Comparison of ENCODE assay signal across 7 mouse cellular contexts in the genomic region with DNA sequence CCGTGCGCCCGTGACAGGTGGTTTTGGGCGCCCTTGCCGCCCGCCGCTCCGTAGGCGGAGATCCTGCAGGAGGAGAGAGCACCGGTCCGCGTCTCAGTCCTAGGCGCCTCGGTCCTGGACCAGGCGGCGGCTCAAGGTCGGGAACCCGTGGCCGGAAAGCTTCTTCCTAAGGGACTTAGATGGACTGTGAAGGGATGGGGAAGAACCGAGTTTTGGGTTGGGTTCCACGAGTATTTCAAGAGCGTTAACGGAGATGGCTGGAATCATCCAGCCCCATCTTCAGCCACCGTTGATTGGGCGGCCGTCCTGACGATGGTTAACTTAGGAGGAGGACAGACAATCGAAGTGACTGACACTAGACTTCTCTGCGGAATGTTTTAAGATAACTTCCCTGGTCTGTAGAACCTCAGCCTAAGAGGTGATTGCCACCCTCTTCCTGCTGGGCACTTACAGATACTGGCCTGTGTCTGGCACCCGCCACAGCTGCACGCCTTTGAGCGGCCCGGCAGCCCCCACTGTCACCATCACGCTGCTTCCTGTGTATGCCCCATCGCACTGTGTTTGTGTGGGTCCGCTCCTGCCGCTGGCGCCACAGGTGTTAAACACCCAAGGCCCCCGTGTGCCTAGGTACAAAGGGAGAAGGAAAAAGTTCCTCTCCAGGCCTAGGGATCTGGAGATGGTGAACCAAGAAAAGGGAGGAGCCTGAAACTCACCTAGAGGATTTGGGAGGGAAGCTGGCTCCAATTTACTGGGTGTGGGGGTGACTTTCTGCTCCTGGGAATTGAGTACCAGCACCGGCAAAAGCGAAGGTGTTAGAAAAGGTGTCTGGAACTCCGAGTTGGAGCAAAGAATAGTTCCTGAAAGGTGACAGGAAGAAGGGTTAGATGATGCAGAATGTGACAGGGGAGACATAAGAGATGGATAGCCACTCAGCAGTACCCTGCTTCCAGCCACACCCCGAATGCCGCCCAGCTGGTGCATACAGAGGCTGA. TPM values are rescaled to one million over a fixed set of nuclear protein-coding genes. Genes with fewer than 3 reads are reported as not detected.
DNase-seq lines count a peak whose midpoint lies in the region; ATAC-seq and TF ChIP-seq lines count a peak whose summit lies in the region.

No protein-coding gene starts in this region.

- 0 out of 2 replicates have a peak, but pooled peaks have one; percentile 2 for ATAC-seq in forebrain, embryonic 16.5 days
- ATAC-seq in liver, embryonic 15.5 days (ENCODE audit: insufficient read depth): no peak

- peaks cover 44% of the 10 kb centered on the region for H3K4me1 ChIP-seq in E14TG2a.4 (replicated peaks; ENCODE audit: low read depth, low read length)
- peaks cover 14% of the 10 kb centered on the region for H3K4me1 ChIP-seq in forebrain, embryonic 16.5 days (replicated peaks; ENCODE audit: control insufficient read depth, insufficient read depth, low read length)
- H3K4me1 ChIP-seq in liver, embryonic 15.5 days (replicated peaks): peaks cover 16% of the 10 kb centered on the region

- H3K79me2 ChIP-seq in C2C12 (ENCODE audit: control insufficient read depth, insufficient read depth): no peaks in the 10 kb centered on the region

- no peaks in the 10 kb centered on the region for H3K79me3 ChIP-seq in C2C12 (ENCODE audit: low read depth)

- peak overlapping the region; percentile 94 for H3K4me2 ChIP-seq in forebrain, embryonic 16.5 days (ENCODE audit: low read length)
- peak overlapping the region; percentile 73 for H3K4me2 ChIP-seq in liver, embryonic 15.5 days

- H3K4me3 ChIP-seq in C2C12 (ENCODE audit: insufficient read depth, poor library complexity, severe bottlenecking) (no peak overlapping the region), E14TG2a.4 (replicated peaks; ENCODE audit: low read length) (peak overlapping the region; percentile 81)
- peak overlapping the region; percentile 69 for H3K4me3 ChIP-seq in forebrain, embryonic 16.5 days (replicated peaks; ENCODE audit: low read length)
- H3K4me3 ChIP-seq in liver, embryonic 15.5 days (replicated peaks): peak overlapping the region; percentile 55

- WGBS in forebrain, embryonic 16.5 days: 5% methylated on average over 44 of the region's 44 CpGs
- WGBS in liver, embryonic 15.5 days (ENCODE audit: insufficient replicate concordance): 5% methylated on average over 44 of the region's 44 CpGs

- H3K9ac ChIP-seq in forebrain, embryonic 16.5 days (replicated peaks; ENCODE audit: low read depth, low read length): peak overlapping the region; percentile 64; the same call in 1 of the 2 replicates
- no peak overlapping the region for H3K9ac ChIP-seq in liver, embryonic 15.5 days

- H3ac ChIP-seq in C2C12 (ENCODE audit: control insufficient read depth, insufficient read length, low read depth): peak overlapping the region; percentile 15

- H3K27ac ChIP-seq in forebrain, embryonic 16.5 days (ENCODE audit: low read length): no peak overlapping the region
- H3K27ac ChIP-seq in liver, embryonic 15.5 days (replicated peaks): no peak overlapping the region

- H3K36me3 ChIP-seq in C2C12 (ENCODE audit: control insufficient read depth, insufficient read depth) (peaks cover 8% of the 10 kb centered on the region), E14TG2a.4 (ENCODE audit: insufficient read depth, low read length) (peaks cover 16% of the 10 kb centered on the region)
- H3K36me3 ChIP-seq in forebrain, embryonic 16.5 days (ENCODE audit: control insufficient read depth, insufficient read depth): 0 out of 2 replicates have a peak, but pooled peaks cover 1% of the 10 kb centered on the region
- 0 out of 2 replicates have a peak, but pooled peaks cover 8% of the 10 kb centered on the region for H3K36me3 ChIP-seq in liver, embryonic 15.5 days (replicated peaks)

- H3K9me3 ChIP-seq in E14TG2a.4 (ENCODE audit: low read length): no peaks in the 10 kb centered on the region
- no peaks in the 10 kb centered on the region for H3K9me3 ChIP-seq in forebrain, embryonic 16.5 days (ENCODE audit: control insufficient read depth, low read length)
- H3K9me3 ChIP-seq in liver, embryonic 15.5 days (replicated peaks): no peaks in the 10 kb centered on the region

- DNase-seq in spleen, postnatal 36 days (ENCODE audit: low spot score in 2 of 2): peak; percentile 67 to 73
- DNase-seq in layer of hippocampus, postnatal 25 days (ENCODE audit: extremely low spot score in 1 of 2, low spot score in 1 of 2): no peak
- DNase-seq in adrenal gland, adult (ENCODE audit: inconsistent age in 2 of 2, low spot score in 1 of 2): no peak

- no peak for TF ChIP-seq CTCF in C2C12 (IDR thresholded peaks at IDR 0.05; ENCODE audit: control insufficient read depth, insufficient read depth, insufficient read length)
- TF ChIP-seq CTCF in E14TG2a.4 (conservative IDR thresholded peaks at IDR 0.05; ENCODE audit: low read length): no peak

- H3K27me3 ChIP-seq in C2C12 (ENCODE audit: control insufficient read depth, insufficient read depth, insufficient read length): peaks cover 33% of the 10 kb centered on the region
- peaks cover 48% of the 10 kb centered on the region for H3K27me3 ChIP-seq in E14TG2a.4 (ENCODE audit: insufficient read depth, low read length)
- H3K27me3 ChIP-seq in forebrain, embryonic 16.5 days (replicated peaks; ENCODE audit: control insufficient read depth, insufficient read depth, low read length): peaks cover 31% of the 10 kb centered on the region
- H3K27me3 ChIP-seq in liver, embryonic 15.5 days: peaks cover 87% of the 10 kb centered on the region

TF ChIP-seq in C2C12, 6 proteins besides CTCF, POLR2A, EP300 and RAD21:
- no peak for TF ChIP-seq CEBPB (IDR thresholded peaks at IDR 0.05; ENCODE audit: low read depth)
- no peak for TF ChIP-seq FOSL1 (IDR thresholded peaks at IDR 0.05; ENCODE audit: insufficient read depth, low read length, poor library complexity, severe bottlenecking)
- TF ChIP-seq USF1 (IDR thresholded peaks at IDR 0.05; ENCODE audit: low read depth): no peak
- no peak for TF ChIP-seq MYOD1 (IDR thresholded peaks at IDR 0.05; ENCODE audit: control insufficient read depth, insufficient read length, low read depth)
- TF ChIP-seq MAX (IDR thresholded peaks at IDR 0.05): no peak
- no peak for TF ChIP-seq MYOG (IDR thresholded peaks at IDR 0.05; ENCODE audit: control insufficient read depth, extremely low read depth, insufficient read length)

RNA-seq across cellular contexts. Expression of gene Ltk, which starts 1.1 kb away (rescaled TPM):
- polyA plus RNA-seq in C2C12 (2012; fragmentation: generic; extraction: Trizol): 0.01 TPM
- polyA plus RNA-seq in forebrain, embryonic 16.5 days (2015; fragmentation: Nextera tagmentation; extraction: Ambion mirVana): 0.28 and 0.43 TPM in 2 replicates
- polyA plus RNA-seq in liver, embryonic 15.5 days (2015; fragmentation: Nextera tagmentation; extraction: Ambion mirVana): 0.07 and 0.13 TPM in 2 replicates
- total RNA-seq in layer of hippocampus, postnatal 25 days (2021): 10 to 100 TPM; 10.5 to 12.9 TPM

RNA-seq across cellular contexts. Expression of gene Itpka, which starts 17.0 kb away (rescaled TPM):
- polyA plus RNA-seq in C2C12 (2012; fragmentation: generic; extraction: Trizol): 0.21 TPM
- polyA plus RNA-seq in forebrain, embryonic 16.5 days (2015; fragmentation: Nextera tagmentation; extraction: Ambion mirVana): 1.1 and 1.4 TPM in 2 replicates
- polyA plus RNA-seq in liver, embryonic 15.5 days (2015; fragmentation: Nextera tagmentation; extraction: Ambion mirVana): 2.7 and 4.2 TPM in 2 replicates
- 100 to 1,000 TPM; 283 to 285 TPM for total RNA-seq in layer of hippocampus, postnatal 25 days (2021)

RNA-seq across cellular contexts. Expression of gene Rpap1, which starts 28.2 kb away (rescaled TPM):
- 14.2 TPM for polyA plus RNA-seq in C2C12 (2012; fragmentation: generic; extraction: Trizol)
- 19.9 and 20.5 TPM in 2 replicates for polyA plus RNA-seq in forebrain, embryonic 16.5 days (2015; fragmentation: Nextera tagmentation; extraction: Ambion mirVana)
- 9.1 and 9.9 TPM in 2 replicates for polyA plus RNA-seq in liver, embryonic 15.5 days (2015; fragmentation: Nextera tagmentation; extraction: Ambion mirVana)
- 10 to 100 TPM; 18.4 to 19.7 TPM for total RNA-seq in layer of hippocampus, postnatal 25 days (2021)

RNA-seq across cellular contexts. Expression of gene Tyro3, which starts 38.4 kb away (rescaled TPM):
- polyA plus RNA-seq in C2C12 (2012; fragmentation: generic; extraction: Trizol): 9.3 TPM
- 17.3 and 17.6 TPM in 2 replicates for polyA plus RNA-seq in forebrain, embryonic 16.5 days (2015; fragmentation: Nextera tagmentation; extraction: Ambion mirVana)
- 1.1 TPM in 2 replicates for polyA plus RNA-seq in liver, embryonic 15.5 days (2015; fragmentation: Nextera tagmentation; extraction: Ambion mirVana)
- 10 to 100 TPM; 87.0 to 88.2 TPM for total RNA-seq in layer of hippocampus, postnatal 25 days (2021)

Comparison
In these comparisons a context has a peak if more than half of its experiments do, and no peak if none do; other contexts are left out.
1. DNase-seq: peak in spleen, postnatal 36 days (2 of 2); none in layer of hippocampus, postnatal 25 days (0 of 2) and adrenal gland, adult (0 of 2).